In the genomic region with DNA sequence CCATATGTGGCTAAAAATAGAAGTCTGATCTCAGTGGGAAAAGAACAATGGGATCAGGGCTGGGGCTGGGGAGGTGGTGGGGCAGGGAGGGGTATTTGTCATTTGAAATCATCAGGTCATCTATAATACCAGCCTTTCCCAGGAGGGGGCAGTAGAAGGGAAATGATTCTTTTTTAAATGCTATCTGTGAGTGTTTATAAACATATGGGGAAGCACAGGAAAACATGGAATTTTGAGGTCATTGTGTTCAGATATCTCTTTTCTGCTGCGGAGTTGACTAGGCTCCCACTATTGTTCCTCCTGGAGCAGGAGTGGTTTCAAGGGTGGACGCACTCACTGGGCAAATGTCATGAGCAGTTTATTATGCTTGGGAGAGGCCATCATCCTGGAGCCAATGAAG, we compare ENCODE assay signal across 9 mouse cellular contexts. TPM values are rescaled to one million over a fixed set of nuclear protein-coding genes. Genes with fewer than 3 reads are reported as not detected.
DNase-seq lines count a peak whose midpoint lies in the region; ATAC-seq and TF ChIP-seq lines count a peak whose summit lies in the region.
"Had no signal": no experiment of that assay in that cellular context is flagged by ENCODE, and none has a peak within 500 bp of the region (broad histone marks: within the 10 kb centered on the region; RNA-seq: fewer than 3 reads in every experiment).

No protein-coding gene starts in this region.

- H3K4me1 ChIP-seq in midbrain, postnatal 0 days (ENCODE audit: insufficient read depth, low read length) = no peaks in the 10 kb centered on the region; the same call in 1 of the 2 replicates
- peaks cover 7% of the 10 kb centered on the region; the same call in 1 of the 2 replicates for H3K4me1 ChIP-seq in midbrain, embryonic 10.5 days
- peaks cover 3% of the 10 kb centered on the region for H3K4me1 ChIP-seq in neural tube, embryonic 15.5 days

- H3K27ac ChIP-seq in midbrain, postnatal 0 days (ENCODE audit: low read depth, low read length) = no peak overlapping the region
- H3K27ac ChIP-seq in midbrain, embryonic 10.5 days (replicated peaks) = no peak overlapping the region
- no peak overlapping the region for H3K27ac ChIP-seq in neural tube, embryonic 15.5 days (replicated peaks)
- H3K27ac ChIP-seq: limb, embryonic 13.5 days had no signal

- 72% methylated on average over 2 of the region's 2 CpGs for WGBS in midbrain, postnatal 0 days
- whole genome bisulfite sequencing in midbrain, embryonic 10.5 days = 75% methylated on average over 2 of the region's 2 CpGs
- 46% methylated on average over 2 of the region's 2 CpGs for whole genome bisulfite sequencing in neural tube, embryonic 15.5 days

- no peaks in the 10 kb centered on the region for H3K27me3 ChIP-seq in midbrain, postnatal 0 days (ENCODE audit: insufficient read depth, low read length)
- no peaks in the 10 kb centered on the region for H3K27me3 ChIP-seq in midbrain, embryonic 10.5 days (ENCODE audit: low read depth, poor library complexity, severe bottlenecking)
- H3K27me3 ChIP-seq in neural tube, embryonic 15.5 days (replicated peaks) = no peaks in the 10 kb centered on the region
- H3K27me3 ChIP-seq: limb, embryonic 13.5 days had no signal

- no peak for ATAC-seq in CD4-positive, CD25-positive, alpha-beta regulatory T cell, adult 4 months
- ATAC-seq in midbrain, postnatal 0 days (ENCODE audit: low FRiP score) = no peak
- no peak for ATAC-seq in neural tube, embryonic 15.5 days (ENCODE audit: low FRiP score)

- peak; percentile 33 for TF ChIP-seq CTCF in midbrain, postnatal 0 days (IDR thresholded peaks at IDR 0.05)

- no peak overlapping the region for H3K4me2 ChIP-seq in midbrain, postnatal 0 days (ENCODE audit: low read depth, low read length, poor library complexity, severe bottlenecking)
- no peak overlapping the region for H3K4me2 ChIP-seq in neural tube, embryonic 15.5 days
- H3K4me2 ChIP-seq: limb, embryonic 13.5 days had no signal

- H3K9ac ChIP-seq in midbrain, postnatal 0 days (replicated peaks; ENCODE audit: low read length, poor library complexity, severe bottlenecking) = no peak overlapping the region
- no peak overlapping the region for H3K9ac ChIP-seq in neural tube, embryonic 15.5 days (replicated peaks)
- H3K9ac ChIP-seq: limb, embryonic 13.5 days had no signal

- peak; percentile 20 for DNase-seq in CD4-positive, CD25-positive, alpha-beta regulatory T cell, adult 2 months (ENCODE audit: low read depth, low spot score)
- no peak for DNase-seq in midbrain, postnatal 0 days (ENCODE audit: low spot score)
- no peak for DNase-seq in midbrain, embryonic 10.5 days (ENCODE audit: low spot score)
- DNase-seq in induced T-regulatory cell, adult 2 months (ENCODE audit: low read depth) = peak; percentile 34
- peak; percentile 94 for DNase-seq in lung, postnatal 36 days
- no peak for DNase-seq in right cerebral cortex, adult 2 months (ENCODE audit: low spot score in 2 of 2)

- H3K9me3 ChIP-seq in midbrain, postnatal 0 days (ENCODE audit: low read length) = no peaks in the 10 kb centered on the region
- no peaks in the 10 kb centered on the region for H3K9me3 ChIP-seq in midbrain, embryonic 10.5 days (replicated peaks)
- H3K9me3 ChIP-seq in neural tube, embryonic 15.5 days (replicated peaks) = no peaks in the 10 kb centered on the region
- H3K9me3 ChIP-seq: limb, embryonic 13.5 days had no signal

- no peaks in the 10 kb centered on the region for H3K36me3 ChIP-seq in midbrain, postnatal 0 days (ENCODE audit: insufficient read depth, low read length)
- no peaks in the 10 kb centered on the region for H3K36me3 ChIP-seq in midbrain, embryonic 10.5 days
- no peaks in the 10 kb centered on the region for H3K36me3 ChIP-seq in neural tube, embryonic 15.5 days
- H3K36me3 ChIP-seq: limb, embryonic 13.5 days had no signal

- H3K4me3 ChIP-seq in midbrain, postnatal 0 days (ENCODE audit: low read depth, low read length) = no peak overlapping the region
- no peak overlapping the region for H3K4me3 ChIP-seq in midbrain, embryonic 10.5 days
- no peak overlapping the region for H3K4me3 ChIP-seq in neural tube, embryonic 15.5 days (replicated peaks)
- H3K4me3 ChIP-seq: limb, embryonic 13.5 days had no signal

RNA-seq across cellular contexts. Expression of gene Itga2, which starts 55.3 kb away (rescaled TPM):
- 1 to 10 TPM; 5.8 to 7.8 TPM for polyA plus RNA-seq in CD4-positive, CD25-positive, alpha-beta regulatory T cell, adult 4 months (2017; shearing (Covaris generic))
- total RNA-seq in midbrain, postnatal 0 days (2014; rRNA removed) = 0.80 and 1.1 TPM in 2 replicates
- 0.31 and 0.39 TPM in 2 replicates for polyA plus RNA-seq in midbrain, postnatal 0 days (2015; fragmentation: Nextera tagmentation; extraction: Ambion mirVana)
- polyA plus RNA-seq in midbrain, embryonic 10.5 days (2016; fragmentation: Nextera tagmentation; extraction: Ambion mirVana) = 1.6 and 1.7 TPM in 2 replicates
- 1.00 and 1.8 TPM in 2 replicates for polyA plus RNA-seq in neural tube, embryonic 15.5 days (2015; fragmentation: Nextera tagmentation; extraction: Ambion mirVana)

Comparison
In these comparisons a context has a peak if more than half of its experiments do, and no peak if none do; other contexts are left out.
1. DNase-seq: peak in CD4-positive, CD25-positive, alpha-beta regulatory T cell, adult 2 months (single experiment), induced T-regulatory cell, adult 2 months (single experiment) and lung, postnatal 36 days (single experiment); none in midbrain, postnatal 0 days (single experiment), midbrain, embryonic 10.5 days (single experiment) and right cerebral cortex, adult 2 months (0 of 2).